Mouse (Mus musculus) testis, adult 2 months (tissue): ENCODE results near the gene Timeless. TPM values are rescaled to one million over a fixed set of nuclear protein-coding genes. Genes with fewer than 3 reads are reported as not detected.
"Not testable (repeated sequence)": the region's sequence is repeated elsewhere in the genome, so short reads cannot be mapped to it uniquely, and the experiment has no call there.

Experiments
- H3K27ac ChIP-seq: fragments of 200-500 bp; 2 replicates; pipeline ENCODE4 v1.5.1; 2012; ENCODE audit warnings: low read depth, low read length; ENCODE audit not compliant: control insufficient read depth, insufficient read depth
- H3K27me3 ChIP-seq: fragments of 200-500 bp; 2 replicates; pipeline ENCODE4 v1.6.1; 2012; ENCODE audit warnings: mild to moderate bottlenecking, low read length, moderate library complexity; ENCODE audit not compliant: control insufficient read depth, insufficient read depth
- H3K36me3 ChIP-seq: fragments of 200-500 bp; 2 replicates; pipeline ENCODE4 v1.6.1; 2012; ENCODE audit warnings: mild to moderate bottlenecking, low read length; ENCODE audit not compliant: control insufficient read depth, insufficient read depth
- H3K4me1 ChIP-seq: fragments of 200-500 bp; 2 replicates; pipeline ENCODE4 v1.6.1; 2012; ENCODE audit warnings: low read length; ENCODE audit not compliant: control insufficient read depth, insufficient read depth
- H3K4me3 ChIP-seq: fragments of 200-500 bp; 2 replicates; pipeline ENCODE4 v1.5.1; 2012; ENCODE audit warnings: low read depth, mild to moderate bottlenecking, low read length, moderate library complexity, mixed read lengths; ENCODE audit not compliant: control insufficient read depth
- CTCF ChIP-seq: fragments of 200-500 bp; IDR thresholded peaks from 2 replicates; pipeline ENCODE4 v1.5.1; 2012; ENCODE audit warnings: low read depth, mild to moderate bottlenecking, inconsistent platforms, low read length, moderate library complexity; ENCODE audit not compliant: control insufficient read depth, insufficient read depth, insufficient replicate concordance
- POLR2A ChIP-seq: fragments of 200-500 bp; IDR thresholded peaks from 2 replicates; pipeline ENCODE4 v1.6.1; 2012; ENCODE audit warnings: low read depth, mild to moderate bottlenecking, inconsistent platforms, low read length, moderate library complexity; ENCODE audit not compliant: control insufficient read depth
- polyA plus RNA-seq: library from polyadenylated mRNA; depleted of rRNA; stranded (reverse); fragments of >200 nt; gene quantifications from 2 replicates; pipeline ENCODE4 v1.2.3, GENCODE M21; 2012; rRNA removed

The Timeless gene
- 3.4 and 4.4 TPM in 2 replicates for polyA plus RNA-seq

- Histone ChIP-seq H3K27me3 (no peaks in the 10 kb centered on the region), H3K4me1 (peaks cover 6% of the 10 kb centered on the region), H3K36me3 (no peaks in the 10 kb centered on the region), H3K4me3 (peak within 1 kb of the TSS; percentile 99), H3K27ac (peak within 1 kb of the TSS; percentile 96)
- no peak for TF ChIP-seq CTCF
- TF ChIP-seq POLR2A: peak; percentile 57
These were observed at the start of gene Timeless for GRCm38 (mm10) chr10:128231697-128232419. Gene Timeless (plus strand): TSS chr10:128232065.

DNA sequence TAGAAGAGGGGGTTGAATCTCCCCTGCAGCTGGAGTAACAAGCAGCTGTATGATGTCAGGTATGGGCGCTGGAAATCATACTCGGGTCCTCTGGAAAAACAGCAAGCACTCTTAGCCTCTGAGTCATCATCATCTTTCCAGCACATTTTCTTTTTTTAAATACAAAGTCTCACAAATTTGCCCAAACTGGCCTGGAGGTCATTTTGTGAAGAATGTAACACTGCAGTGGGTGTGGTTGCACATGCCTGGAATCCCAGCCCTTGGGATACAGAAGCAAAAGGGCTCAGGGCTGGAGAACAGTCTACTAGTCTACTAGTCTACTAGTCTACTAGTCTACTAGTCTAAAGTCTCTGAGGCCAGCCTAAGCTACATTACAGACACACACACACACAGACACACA, 47.6 kb upstream of the Timeless start:
- no peaks in the 10 kb centered on the region for H3K27me3 ChIP-seq
- H3K27ac ChIP-seq: no peak overlapping the region
- TF ChIP-seq CTCF: no peak
- TF ChIP-seq POLR2A: no peak
- H3K4me1 ChIP-seq: no peaks in the 10 kb centered on the region
- H3K4me3 ChIP-seq: no peak overlapping the region
- H3K36me3 ChIP-seq: no peaks in the 10 kb centered on the region

- no peak overlapping the region for H3K27ac ChIP-seq
- H3K36me3 ChIP-seq: no peaks in the 10 kb centered on the region
- no peak for TF ChIP-seq CTCF
- TF ChIP-seq POLR2A: no peak
- H3K27me3 ChIP-seq: no peaks in the 10 kb centered on the region
- H3K4me3 ChIP-seq: no peak overlapping the region
- no peaks in the 10 kb centered on the region for H3K4me1 ChIP-seq
These were observed 46.5 kb upstream of the Timeless start for GRCm38 (mm10) chr10:128185277-128185940.

DNA sequence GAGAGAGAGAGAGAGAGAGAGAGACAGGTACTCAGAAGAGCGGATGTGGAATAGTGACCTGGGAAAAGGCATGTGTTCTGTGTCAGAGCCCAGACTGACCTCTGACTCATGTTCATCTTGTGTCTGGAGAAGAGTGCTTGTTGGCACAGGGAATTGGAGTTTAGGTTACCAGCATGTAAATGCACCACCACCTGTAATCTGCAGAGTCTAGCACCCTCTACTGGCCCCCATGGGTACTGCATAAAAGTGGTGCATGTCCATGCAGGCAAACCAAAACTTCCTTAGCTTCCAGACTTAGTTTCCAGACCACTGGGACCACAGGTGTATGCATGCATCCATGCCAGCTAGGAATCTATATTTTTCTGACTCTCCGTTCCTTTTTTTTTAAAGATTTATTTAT, 45.9 kb upstream of the Timeless start:
- Histone ChIP-seq H3K27me3 (no peaks in the 10 kb centered on the region), H3K4me3 (no peak overlapping the region), H3K27ac (no peak overlapping the region), H3K4me1 (no peaks in the 10 kb centered on the region), H3K36me3 (no peaks in the 10 kb centered on the region)
- TF ChIP-seq CTCF: peak; percentile 71; the same call in 1 of the 2 replicates
- no peak for TF ChIP-seq POLR2A

GRCm38 (mm10) chr10:128187181-128187605, 44.7 kb upstream of the Timeless start:
- TF ChIP-seq POLR2A: no peak
- TF ChIP-seq CTCF: no peak
- no peaks in the 10 kb centered on the region for H3K36me3 ChIP-seq
- H3K4me1 ChIP-seq: no peaks in the 10 kb centered on the region
- no peaks in the 10 kb centered on the region for H3K27me3 ChIP-seq
- no peak overlapping the region for H3K27ac ChIP-seq
- H3K4me3 ChIP-seq: no peak overlapping the region

DNA sequence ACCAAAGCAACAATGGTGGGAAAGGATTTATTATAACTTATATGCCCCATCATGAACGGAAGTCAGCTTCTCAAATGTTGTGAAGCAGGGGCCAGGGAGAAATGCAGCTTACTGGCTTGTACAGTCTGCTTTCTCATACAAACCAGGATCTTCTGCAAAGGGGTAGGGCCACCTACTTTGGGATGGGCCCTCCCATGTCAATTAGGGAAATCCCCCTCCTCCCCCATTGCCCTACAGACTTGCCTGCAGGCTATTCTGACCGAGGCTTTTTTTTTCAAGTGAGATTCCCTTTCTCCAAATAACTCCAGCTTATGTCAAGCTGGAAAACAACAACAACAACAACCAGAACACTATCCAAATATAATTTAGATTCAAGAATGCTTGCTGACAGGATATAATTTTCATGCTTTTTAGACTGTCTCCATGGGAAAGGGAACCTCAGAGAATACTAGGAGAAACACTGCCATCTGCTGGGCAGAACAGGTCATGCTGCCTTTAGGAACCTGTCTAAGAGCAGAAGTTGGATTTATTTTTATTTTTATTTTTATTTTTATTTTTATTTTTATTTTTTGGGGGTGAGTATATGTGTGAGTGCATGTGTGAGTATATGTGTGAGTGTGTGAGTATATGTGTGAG, 43.5 kb upstream of the Timeless start:
- Histone ChIP-seq H3K4me1 (no peaks in the 10 kb centered on the region; the same call in none of the 2 replicates), H3K27ac (no peak overlapping the region), H3K27me3 (no peaks in the 10 kb centered on the region), H3K4me3 (no peak overlapping the region), H3K36me3 (no peaks in the 10 kb centered on the region)
- peak; percentile 34; the same call in 1 of the 2 replicates for TF ChIP-seq CTCF
- no peak for TF ChIP-seq POLR2A

DNA sequence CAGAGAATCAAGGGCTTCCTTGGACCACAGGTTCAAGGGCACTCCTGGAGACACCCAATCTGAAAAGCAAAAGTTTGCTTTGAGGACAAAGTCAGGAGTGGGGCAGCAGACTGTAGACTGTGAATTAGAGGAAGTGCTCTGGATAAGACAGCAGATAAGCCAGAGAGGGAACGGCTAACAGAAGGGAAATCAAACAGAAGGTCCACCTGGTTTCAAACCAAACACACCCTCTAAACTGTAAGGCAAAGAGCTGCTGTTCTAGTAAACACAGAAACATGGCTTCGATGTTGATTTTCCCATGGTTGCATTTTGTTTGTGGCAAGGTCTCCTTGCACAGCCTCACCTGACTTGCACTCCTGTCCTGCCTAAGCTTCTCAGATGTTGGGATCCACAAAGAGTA, 40.4 kb upstream of the Timeless start:
- TF ChIP-seq CTCF (no peak), POLR2A (no peak)
- Histone ChIP-seq H3K27me3 (no peaks in the 10 kb centered on the region), H3K4me1 (peaks cover 10% of the 10 kb centered on the region), H3K4me3 (no peak overlapping the region), H3K27ac (no peak overlapping the region), H3K36me3 (no peaks in the 10 kb centered on the region)

- H3K27me3 ChIP-seq, H3K4me1 ChIP-seq, H3K36me3 ChIP-seq, H3K4me3 ChIP-seq, H3K27ac ChIP-seq: not testable (repeated sequence)
These were observed 39.7 kb upstream of the Timeless start for GRCm38 (mm10) chr10:128192030-128192766.
